Mouse (Mus musculus) MEL (cell line): ENCODE measurements around the gene Usp3. TPM values are rescaled to one million over a fixed set of nuclear protein-coding genes. Genes with fewer than 3 reads are reported as not detected.

Experiments
- DNase-seq: peaks from one replicate; pipeline ENCODE4 v3.0.0; 2011; ENCODE audit warnings: low read depth, low spot score
- H3K27ac ChIP-seq: 2 replicates; pipeline ENCODE4 v1.5.1; 2012; ENCODE audit warnings: low read depth, mild to moderate bottlenecking, control low read depth, low read length, moderate library complexity; ENCODE audit not compliant: control insufficient read depth
- H3K27me3 ChIP-seq, 2 experiments: fragments of 150-350 bp in 1 of 2; sonication (generic) in 1 of 2; 2 replicates each; pipeline ENCODE4 v1.6.1; 2012; ENCODE audit warnings: low read length in 2 of 2, mild to moderate bottlenecking in 2 of 2, improper control_type of control experiment in 1 of 2, moderate library complexity in 1 of 2; ENCODE audit not compliant: insufficient read depth in 2 of 2, control insufficient read depth in 1 of 2
- H3K36me3 ChIP-seq, 2 experiments: 2 replicates each; pipeline ENCODE4 v1.6.1; 2012 to 2014; ENCODE audit warnings: low read length in 2 of 2, improper control_type of control experiment in 1 of 2, inconsistent platforms in 1 of 2, mild to moderate bottlenecking in 1 of 2; ENCODE audit not compliant: insufficient read depth in 2 of 2, control insufficient read depth in 1 of 2
- H3K4me1 ChIP-seq, 2 experiments: fragments of 150-350 bp in 1 of 2; sonication (generic) in 1 of 2; 2 replicates each; pipeline ENCODE4 v1.6.1; 2012; ENCODE audit warnings: low read length in 2 of 2, improper control_type of control experiment in 1 of 2, mild to moderate bottlenecking in 1 of 2; ENCODE audit not compliant: insufficient read depth in 2 of 2, control insufficient read depth in 1 of 2
- H3K4me3 ChIP-seq, 2 experiments: fragments of 150-350 bp in 1 of 2; sonication (generic) in 1 of 2; 2 replicates each; pipeline ENCODE4 v1.5.1; 2012; ENCODE audit warnings: low read depth in 2 of 2, low read length in 2 of 2, mild to moderate bottlenecking in 2 of 2, moderate library complexity in 2 of 2, control low read depth in 1 of 2, improper control_type of control experiment in 1 of 2; ENCODE audit not compliant: control insufficient read depth in 1 of 2, insufficient read depth in 1 of 2
- H3K79me2 ChIP-seq: 2 replicates; pipeline ENCODE4 v1.6.1; 2012; ENCODE audit warnings: mild to moderate bottlenecking, low read length, moderate library complexity; ENCODE audit not compliant: control insufficient read depth, poor library complexity, insufficient read depth
- H3K9ac ChIP-seq: 2 replicates; pipeline ENCODE4 v1.6.1; 2012; ENCODE audit warnings: low read depth, mild to moderate bottlenecking, control low read depth, low read length, moderate library complexity; ENCODE audit not compliant: control insufficient read depth, poor library complexity, severe bottlenecking
- H3K9me3 ChIP-seq: fragments of 150-350 bp; sonication (generic); replicated peaks from 2 replicates; pipeline ENCODE4 v1.6.1; 2012; ENCODE audit warnings: mild to moderate bottlenecking, low read length, improper control_type of control experiment, moderate library complexity; ENCODE audit not compliant: insufficient read depth
- BHLHE40 ChIP-seq: IDR thresholded peaks from 2 replicates; pipeline ENCODE4 v1.6.1; 2012; ENCODE audit warnings: low read depth, mild to moderate bottlenecking, inconsistent platforms, low read length, improper control_type of control experiment, borderline replicate concordance
- CHD1 ChIP-seq: IDR thresholded peaks from 2 replicates; pipeline ENCODE4 v1.6.1; 2012; ENCODE audit warnings: low read depth, mild to moderate bottlenecking, inconsistent platforms, low read length, improper control_type of control experiment
- CHD2 ChIP-seq: IDR thresholded peaks from 2 replicates; pipeline ENCODE4 v1.6.1; 2011; ENCODE audit warnings: low read length, improper control_type of control experiment
- CTCF ChIP-seq, 3 experiments: IDR thresholded peaks in 2 of 3; conservative IDR thresholded peaks in 1 of 3; 2 replicates each; pipeline ENCODE4 v1.5.1; 2011 to 2012; ENCODE audit warnings: low read length in 3 of 3, low read depth in 2 of 3, mild to moderate bottlenecking in 2 of 3, improper control_type of control experiment in 1 of 3, inconsistent platforms in 1 of 3, mixed read lengths in 1 of 3, moderate library complexity in 1 of 3; ENCODE audit not compliant: control insufficient read depth in 1 of 3, insufficient read depth in 1 of 3, poor library complexity in 1 of 3, severe bottlenecking in 1 of 3
- E2F4 ChIP-seq: IDR thresholded peaks from 2 replicates; pipeline ENCODE4 v1.6.1; 2011; ENCODE audit warnings: low read depth, low read length, improper control_type of control experiment, borderline replicate concordance
- ELF1 ChIP-seq: IDR thresholded peaks from 2 replicates; pipeline ENCODE4 v1.6.1; 2014; ENCODE audit warnings: low read depth, mild to moderate bottlenecking, inconsistent platforms, low read length, improper control_type of control experiment, moderate library complexity
- ETS1 ChIP-seq: IDR thresholded peaks from 2 replicates; pipeline ENCODE4 v1.6.1; 2012; ENCODE audit warnings: low read depth, mild to moderate bottlenecking, inconsistent platforms, low read length, improper control_type of control experiment, moderate library complexity
- GABPA ChIP-seq: IDR thresholded peaks from 2 replicates; pipeline ENCODE4 v1.6.1; 2012; ENCODE audit warnings: low read depth, mild to moderate bottlenecking, inconsistent platforms, low read length, improper control_type of control experiment, moderate library complexity
- HCFC1 ChIP-seq: IDR thresholded peaks from 2 replicates; pipeline ENCODE4 v1.6.1; 2012; ENCODE audit warnings: low read depth, mild to moderate bottlenecking, inconsistent platforms, low read length, improper control_type of control experiment, moderate library complexity
- MAFK ChIP-seq: IDR thresholded peaks from 2 replicates; pipeline ENCODE4 v1.6.1; 2011; ENCODE audit warnings: low read depth, mild to moderate bottlenecking, low read length, improper control_type of control experiment, borderline replicate concordance
- MAX ChIP-seq: IDR thresholded peaks from 2 replicates; pipeline ENCODE4 v1.6.1; 2011; ENCODE audit warnings: low read length, improper control_type of control experiment
- MEF2A ChIP-seq: IDR thresholded peaks from 2 replicates; pipeline ENCODE4 v1.6.1; 2014; ENCODE audit warnings: low read depth, mild to moderate bottlenecking, inconsistent platforms, low read length, improper control_type of control experiment; ENCODE audit not compliant: poor library complexity, insufficient replicate concordance, severe bottlenecking; ENCODE audit errors: extremely low read depth
- MXI1 ChIP-seq: IDR thresholded peaks from 2 replicates; pipeline ENCODE4 v1.6.1; 2011; ENCODE audit warnings: mild to moderate bottlenecking, low read depth, low read length, improper control_type of control experiment
- MYC ChIP-seq: IDR thresholded peaks from 2 replicates; pipeline ENCODE4 v1.6.1; 2011; ENCODE audit warnings: low read depth, mild to moderate bottlenecking, low read length, improper control_type of control experiment, moderate library complexity
- NELFE ChIP-seq: IDR thresholded peaks from 2 replicates; pipeline ENCODE4 v1.6.1; 2011; ENCODE audit warnings: low read depth, low read length, improper control_type of control experiment
- NRF1 ChIP-seq: IDR thresholded peaks from 2 replicates; pipeline ENCODE4 v1.6.1; 2014; ENCODE audit warnings: low read depth, mild to moderate bottlenecking, inconsistent platforms, low read length, improper control_type of control experiment, moderate library complexity; ENCODE audit not compliant: poor library complexity, insufficient read depth, severe bottlenecking
- POLR2A ChIP-seq, 2 experiments: IDR thresholded peaks; 2 replicates each; pipeline ENCODE4 v1.6.1; 2011 to 2012; ENCODE audit warnings: low read length in 2 of 2, mild to moderate bottlenecking in 2 of 2, control low read depth in 1 of 2, improper control_type of control experiment in 1 of 2, low read depth in 1 of 2, moderate library complexity in 1 of 2; ENCODE audit not compliant: control insufficient read depth in 1 of 2, insufficient read depth in 1 of 2, poor library complexity in 1 of 2
- RCOR1 ChIP-seq: IDR thresholded peaks from 2 replicates; pipeline ENCODE4 v1.6.1; 2012; ENCODE audit warnings: low read depth, mild to moderate bottlenecking, inconsistent platforms, low read length, improper control_type of control experiment
- SIN3A ChIP-seq: IDR thresholded peaks from 2 replicates; pipeline ENCODE4 v1.6.1; 2012; ENCODE audit warnings: low read length, improper control_type of control experiment, inconsistent platforms
- SMC3 ChIP-seq: IDR thresholded peaks from 2 replicates; pipeline ENCODE4 v1.6.1; 2011; ENCODE audit warnings: low read depth, low read length, improper control_type of control experiment
- TAL1 ChIP-seq: IDR thresholded peaks from 2 replicates; pipeline ENCODE4 v1.6.1; 2012; ENCODE audit warnings: mild to moderate bottlenecking, inconsistent platforms, low read length, moderate library complexity, mixed read lengths
- TBP ChIP-seq: IDR thresholded peaks from 2 replicates; pipeline ENCODE4 v1.8.0; 2011; ENCODE audit warnings: low read depth, low read length, improper control_type of control experiment
- TCF12 ChIP-seq: IDR thresholded peaks from 2 replicates; pipeline ENCODE4 v1.6.1; 2014; ENCODE audit warnings: low read depth, mild to moderate bottlenecking, inconsistent platforms, low read length, improper control_type of control experiment, moderate library complexity
- USF1 ChIP-seq: IDR thresholded peaks from 2 replicates; pipeline ENCODE4 v1.6.1; 2014; ENCODE audit warnings: low read depth, mild to moderate bottlenecking, inconsistent platforms, low read length, improper control_type of control experiment, moderate library complexity
- USF2 ChIP-seq, 2 experiments: IDR thresholded peaks; 2 replicates each; pipeline ENCODE4 v1.6.1; 2011 to 2012; ENCODE audit warnings: improper control_type of control experiment in 2 of 2, low read length in 2 of 2, borderline replicate concordance in 1 of 2, inconsistent platforms in 1 of 2, low read depth in 1 of 2, mild to moderate bottlenecking in 1 of 2; ENCODE audit not compliant: insufficient read depth in 1 of 2
- ZC3H11A ChIP-seq: IDR thresholded peaks from 2 replicates; pipeline ENCODE4 v1.6.1; 2012; ENCODE audit warnings: low read depth, mild to moderate bottlenecking, inconsistent platforms, low read length, improper control_type of control experiment
- ZKSCAN1 ChIP-seq: IDR thresholded peaks from 2 replicates; pipeline ENCODE4 v1.6.1; 2012; ENCODE audit warnings: low read depth, mild to moderate bottlenecking, inconsistent platforms, low read length, improper control_type of control experiment, moderate library complexity
- ZMIZ1 ChIP-seq: IDR thresholded peaks from 2 replicates; pipeline ENCODE4 v1.6.1; 2012; ENCODE audit warnings: low read depth, mild to moderate bottlenecking, inconsistent platforms, low read length, improper control_type of control experiment, moderate library complexity
- ZNF384 ChIP-seq: IDR thresholded peaks from 2 replicates; pipeline ENCODE4 v1.6.1; 2012; ENCODE audit warnings: low read depth, mild to moderate bottlenecking, inconsistent platforms, low read length, improper control_type of control experiment
- polyA plus RNA-seq, 2 experiments: library from polyadenylated mRNA; stranded (reverse) in 1 of 2; unstranded in 1 of 2; fragments of >175 nt in 1 of 2; fragments of >200 nt in 1 of 2; gene quantifications; 2 replicates each; pipeline versions ENCODE4 v1.2.1 to v1.2.4; 2012; ENCODE audit warnings: low replicate concordance in 2 of 2, low read depth in 1 of 2; ENCODE audit not compliant: insufficient read length in 2 of 2, insufficient read depth in 1 of 2, missing spikeins in 1 of 2
- total RNA-seq: library from RNA; depleted of rRNA; stranded (reverse); fragments of 300-350 nt; gene quantifications from 2 replicates; pipeline ENCODE4 v1.2.3, GENCODE M21; 2012

The Usp3 gene
- total and polyA plus RNA-seq, 3 experiments = 9.8 to 534 (median 22.0) TPM

- peaks cover 3 to 20% of the 10 kb centered on the region in 2 experiments; a peak in 3 of 4 replicates for H3K4me1 ChIP-seq
- H3K4me3 ChIP-seq = peak overlapping the region; percentile 69 to 83
- peaks cover 0 to 18% of the 10 kb centered on the region in 2 experiments; a peak in 2 of 4 replicates for H3K36me3 ChIP-seq
- H3K9me3 ChIP-seq = no peaks in the 10 kb centered on the region
- TF ChIP-seq MYC (no peak), MAX (no peak; the same call in 1 of the 2 replicates), HCFC1 (no peak), ETS1 (no peak), SMC3 (no peak), TAL1 (no peak), CTCF (IDR thresholded peaks at IDR 0.05 in 2 of 3, conservative IDR thresholded peaks at IDR 0.05 in 1 of 3; ENCODE audit: control insufficient read depth in 1 of 3, insufficient read depth in 1 of 3, low read depth in 2 of 3, low read length in 3 of 3, poor library complexity in 1 of 3, severe bottlenecking in 1 of 3) (no peak), USF2 (IDR thresholded peaks at IDR 0.05; ENCODE audit: borderline replicate concordance in 1 of 2, insufficient read depth in 1 of 2, low read depth in 1 of 2, low read length in 2 of 2) (no peak), GABPA (no peak), CHD2 (no peak), ZKSCAN1 (no peak), TCF12 (no peak), E2F4 (no peak), USF1 (no peak), MXI1 (no peak)
- TF ChIP-seq, all 39 proteins: peak for 0
- Histone ChIP-seq H3K27ac (peak overlapping the region; percentile 63), H3K79me2 (peaks cover 25% of the 10 kb centered on the region), H3K9ac (peak overlapping the region; percentile 73), H3K27me3 (no peaks in the 10 kb centered on the region; a peak in 1 of 4 replicates)
- no peak for DNase-seq
Measured at GRCm38 (mm10) chr9:66593613-66593969, 649 bp upstream of the Usp3 start.

GRCm38 (mm10) chr9:66591851-66592645, 894 bp downstream of the Usp3 start:
- no peaks in the 10 kb centered on the region for H3K9me3 ChIP-seq
- H3K4me1 ChIP-seq = peaks cover 3 to 10% of the 10 kb centered on the region in 2 experiments
- peak; percentile 18; the same call in 1 of the 2 replicates for TF ChIP-seq MXI1
- 0 out of 2 replicates have a peak, but pooled peaks have one; percentile 16 for TF ChIP-seq ZMIZ1
- peak; percentile 58 for TF ChIP-seq SIN3A
- 0 out of 2 replicates have a peak, but pooled peaks have one; percentile 60 for TF ChIP-seq TBP
- 0 out of 4 replicates have a peak, but pooled peaks of 1 of the 2 experiments have one; percentile 20 for TF ChIP-seq POLR2A (IDR thresholded peaks at IDR 0.05; ENCODE audit: control insufficient read depth in 1 of 2, insufficient read depth in 1 of 2, low read depth in 1 of 2, low read length in 2 of 2, poor library complexity in 1 of 2)
- TF ChIP-seq CHD1 = peak; percentile 67; the same call in 1 of the 2 replicates
- TF ChIP-seq NELFE = no peak; the same call in 1 of the 2 replicates
- TF ChIP-seq NRF1 = no peak
- no peak for TF ChIP-seq MAX
- TF ChIP-seq ELF1 = peak; percentile 47; the same call in 1 of the 2 replicates
- no peak for TF ChIP-seq ZC3H11A
- no peak for TF ChIP-seq BHLHE40
- peak; percentile 66; the same call in 1 of the 2 replicates for TF ChIP-seq ZKSCAN1
- TF ChIP-seq MEF2A = no peak
- TF ChIP-seq SMC3 = no peak
- 0 out of 2 replicates have a peak, but pooled peaks have one; percentile 8 for TF ChIP-seq RCOR1
- no peak for TF ChIP-seq MAFK
- peak; percentile 18; the same call in 1 of the 2 replicates for TF ChIP-seq ZNF384
- peak overlapping the region; percentile 16 for H3K27ac ChIP-seq
- H3K4me3 ChIP-seq = peak overlapping the region; percentile 77 to 97
- H3K9ac ChIP-seq = peak overlapping the region; percentile 97
- peaks cover 30% of the 10 kb centered on the region for H3K79me2 ChIP-seq
- peak; percentile 77 for DNase-seq
- peaks cover 0 to 19% of the 10 kb centered on the region in 2 experiments; a peak in 2 of 4 replicates for H3K36me3 ChIP-seq
- H3K27me3 ChIP-seq = no peaks in the 10 kb centered on the region; a peak in 1 of 4 replicates
